Mouse (Mus musculus): ENCODE measurements at regions not wholly inside any gene's neighbourhood (a gene's known extent, or its start where the extent isn't known, plus 50 kb on each side); places are given as distances from the start of the nearest gene placed in this dataset.

GRCm38 (mm10) chr1:57100614-57101013, 122.2 kb upstream of the Satb2 start:
- DNase-seq (ENCODE audit: low read depth, low spot score) = no peak
- Histone ChIP-seq H3K4me3 (ENCODE audit: control insufficient read depth in 1 of 2, insufficient read depth in 1 of 2, low read depth in 2 of 2, low read length in 2 of 2) (no peak overlapping the region), H3K9me3 (replicated peaks; ENCODE audit: insufficient read depth, low read length) (no peaks in the 10 kb centered on the region), H3K27me3 (ENCODE audit: control insufficient read depth in 1 of 2, insufficient read depth in 2 of 2, low read length in 2 of 2) (no peaks in the 10 kb centered on the region), H3K79me2 (ENCODE audit: control insufficient read depth, insufficient read depth, low read length, poor library complexity) (no peaks in the 10 kb centered on the region), H3K4me1 (ENCODE audit: control insufficient read depth in 1 of 2, insufficient read depth in 2 of 2, low read length in 2 of 2) (no peaks in the 10 kb centered on the region), H3K36me3 (ENCODE audit: control insufficient read depth in 1 of 2, insufficient read depth in 2 of 2, low read length in 2 of 2) (no peaks in the 10 kb centered on the region), H3K27ac (ENCODE audit: control insufficient read depth, low read depth, low read length) (no peak overlapping the region), H3K9ac (ENCODE audit: control insufficient read depth, low read depth, low read length, poor library complexity, severe bottlenecking) (no peak overlapping the region)
- TF ChIP-seq E2F4 (IDR thresholded peaks at IDR 0.05; ENCODE audit: borderline replicate concordance, low read depth, low read length) = no peak
- no peak for TF ChIP-seq MAX (IDR thresholded peaks at IDR 0.05; ENCODE audit: low read length)

- H3K27ac ChIP-seq (ENCODE audit: control insufficient read depth, low read depth, low read length) = no peak overlapping the region
- no peaks in the 10 kb centered on the region for H3K36me3 ChIP-seq (ENCODE audit: control insufficient read depth in 1 of 2, insufficient read depth in 2 of 2, low read length in 2 of 2)
- H3K27me3 ChIP-seq (ENCODE audit: control insufficient read depth in 1 of 2, insufficient read depth in 2 of 2, low read length in 2 of 2) = no peaks in the 10 kb centered on the region
- no peaks in the 10 kb centered on the region for H3K9me3 ChIP-seq (replicated peaks; ENCODE audit: insufficient read depth, low read length)
- H3K4me1 ChIP-seq (ENCODE audit: control insufficient read depth in 1 of 2, insufficient read depth in 2 of 2, low read length in 2 of 2) = no peaks in the 10 kb centered on the region
- TF ChIP-seq TBP (IDR thresholded peaks at IDR 0.05; ENCODE audit: low read depth, low read length) = no peak
- no peak for TF ChIP-seq ZNF384 (IDR thresholded peaks at IDR 0.05; ENCODE audit: low read depth, low read length)
- TF ChIP-seq MAZ (IDR thresholded peaks at IDR 0.05; ENCODE audit: low read depth, low read length) = no peak
- no peak for TF ChIP-seq RAD21 (IDR thresholded peaks at IDR 0.05; ENCODE audit: low read depth, low read length)
- no peak for TF ChIP-seq TAL1 (IDR thresholded peaks at IDR 0.05; ENCODE audit: low read length)
- no peak for TF ChIP-seq SIN3A (IDR thresholded peaks at IDR 0.05; ENCODE audit: low read length)
- no peak for TF ChIP-seq GABPA (IDR thresholded peaks at IDR 0.05; ENCODE audit: low read depth, low read length)
- no peak for TF ChIP-seq E2F4 (IDR thresholded peaks at IDR 0.05; ENCODE audit: borderline replicate concordance, low read depth, low read length)
- no peak for TF ChIP-seq USF2 (IDR thresholded peaks at IDR 0.05; ENCODE audit: borderline replicate concordance in 1 of 2, insufficient read depth in 1 of 2, low read depth in 1 of 2, low read length in 2 of 2)
- TF ChIP-seq POLR2AphosphoS2 (IDR thresholded peaks at IDR 0.05; ENCODE audit: low read length) = no peak
- no peak for TF ChIP-seq POLR2A (IDR thresholded peaks at IDR 0.05; ENCODE audit: control insufficient read depth in 1 of 2, insufficient read depth in 1 of 2, low read depth in 1 of 2, low read length in 2 of 2, poor library complexity in 1 of 2)
- no peak for TF ChIP-seq ZC3H11A (IDR thresholded peaks at IDR 0.05; ENCODE audit: low read depth, low read length)
- no peak for TF ChIP-seq JUND (IDR thresholded peaks at IDR 0.05; ENCODE audit: low read depth, low read length)
- no peak for TF ChIP-seq ELF1 (IDR thresholded peaks at IDR 0.05; ENCODE audit: low read depth, low read length)
- no peak for TF ChIP-seq MEF2A (IDR thresholded peaks at IDR 0.05; ENCODE audit: extremely low read depth, insufficient replicate concordance, low read depth, low read length, poor library complexity, severe bottlenecking)
- TF ChIP-seq MAFK (IDR thresholded peaks at IDR 0.05; ENCODE audit: borderline replicate concordance, low read depth, low read length) = no peak
- no peak for TF ChIP-seq HCFC1 (IDR thresholded peaks at IDR 0.05; ENCODE audit: low read depth, low read length)
- no peak for TF ChIP-seq EP300 (IDR thresholded peaks at IDR 0.05; ENCODE audit: low read depth in 1 of 2, low read length in 2 of 2)
- no peak for TF ChIP-seq KAT2A (conservative IDR thresholded peaks at IDR 0.05; ENCODE audit: low read depth, low read length)
- H3K4me3 ChIP-seq (ENCODE audit: control insufficient read depth in 1 of 2, insufficient read depth in 1 of 2, low read depth in 2 of 2, low read length in 2 of 2) = no peak overlapping the region
- no peak for DNase-seq (ENCODE audit: low read depth, low spot score)
- no peaks in the 10 kb centered on the region for H3K79me2 ChIP-seq (ENCODE audit: control insufficient read depth, insufficient read depth, low read length, poor library complexity)
- H3K9ac ChIP-seq (ENCODE audit: control insufficient read depth, low read depth, low read length, poor library complexity, severe bottlenecking) = no peak overlapping the region
These were observed 128.9 kb upstream of the Satb2 start for GRCm38 (mm10) chr1:57107308-57107707.
